Mouse (Mus musculus) embryonic facial prominence, embryonic 14.5 days (tissue): ENCODE results near the gene Celf3. TPM values are rescaled to one million over a fixed set of nuclear protein-coding genes. Genes with fewer than 3 reads are reported as not detected.

ENCODE experiments used
- ATAC-seq: fragments of 200-750 bp; cut with Nextera tagmentation; 2 replicates; pipeline ENCODE4 v1.8.0; 2017; ENCODE audit warnings: low read depth, moderate number of reproducible peaks, moderate TSS enrichment
- DNase-seq: peaks from one replicate; pipeline ENCODE4 v3.0.0-alpha.2; 2015; ENCODE audit warnings: low spot score
- H3K27ac ChIP-seq: fragments of 300-500 bp; sonication (generic); replicated peaks from 2 replicates; pipeline ENCODE4 v1.5.1; 2014; ENCODE audit warnings: low read depth, mild to moderate bottlenecking, low read length, moderate library complexity
- H3K27me3 ChIP-seq: fragments of 300-500 bp; sonication (generic); replicated peaks from 2 replicates; pipeline ENCODE4 v1.6.1; 2014; ENCODE audit warnings: low read length; ENCODE audit not compliant: control insufficient read depth, insufficient read depth
- H3K36me3 ChIP-seq: fragments of 300-500 bp; sonication (generic); 2 replicates; pipeline ENCODE4 v1.6.1; 2014; ENCODE audit warnings: low read length, mixed read lengths; ENCODE audit not compliant: control insufficient read depth, insufficient read depth
- H3K4me1 ChIP-seq: fragments of 300-500 bp; sonication (generic); 2 replicates; pipeline ENCODE4 v1.6.1; 2014; ENCODE audit warnings: antibody characterized with exemption, low read length; ENCODE audit not compliant: control insufficient read depth, insufficient read depth
- H3K4me2 ChIP-seq: fragments of 300-500 bp; sonication (generic); 2 replicates; pipeline ENCODE4 v1.6.1; 2014; ENCODE audit warnings: low read depth, mild to moderate bottlenecking, low read length, moderate library complexity, mixed read lengths
- H3K4me3 ChIP-seq: fragments of 300-500 bp; sonication (generic); 2 replicates; pipeline ENCODE4 v1.5.1; 2014; ENCODE audit warnings: low read depth, mild to moderate bottlenecking, low read length
- H3K9ac ChIP-seq: fragments of 300-500 bp; sonication (generic); 2 replicates; pipeline ENCODE4 v1.6.1; 2014; ENCODE audit warnings: low read depth, mild to moderate bottlenecking, low read length, moderate library complexity, mixed read lengths
- H3K9me3 ChIP-seq: fragments of 300-500 bp; sonication (generic); 2 replicates; pipeline ENCODE4 v1.6.1; 2016; ENCODE audit warnings: low read length; ENCODE audit not compliant: control insufficient read depth
- WGBS: fragments of 180-500 bp; shearing (Covaris S2); extraction: QIAGEN DNeasy Blood & Tissue Kit; methylation state at CpG from one replicate; pipeline ENCODE4 v1.1.7; 2014; 5-methylcytosine and 5-hydroxymethylcytosine counted together
- polyA plus RNA-seq: library from polyadenylated mRNA; unstranded; fragments of >200 nt; fragmentation: Nextera tagmentation; extraction: Ambion mirVana; gene quantifications from 2 replicates; pipeline ENCODE4 v1.2.1, GENCODE M21; 2014

Celf3 gene
- polyA plus RNA-seq: 8.8 and 9.0 TPM in 2 replicates

- H3K9ac ChIP-seq: peak within 1 kb of the TSS; percentile 41; the same call in 1 of the 2 replicates
- peak within 1 kb of the TSS; percentile 45; the same call in 1 of the 2 replicates for H3K4me2 ChIP-seq
- peak; percentile 77 for ATAC-seq
- no peaks in the 10 kb centered on the region for H3K9me3 ChIP-seq
- WGBS: 2% methylated on average over 7 of the region's 14 CpGs
- no peaks in the 10 kb centered on the region; the same call in 1 of the 2 replicates for H3K4me1 ChIP-seq
- H3K4me3 ChIP-seq: peak within 1 kb of the TSS; percentile 4; the same call in 1 of the 2 replicates
- peaks cover 11% of the 10 kb centered on the region; the same call in 1 of the 2 replicates for H3K27me3 ChIP-seq
- H3K36me3 ChIP-seq: no peaks in the 10 kb centered on the region
- H3K27ac ChIP-seq: no peak within 1 kb of the TSS
- peak; percentile 74 for DNase-seq
Observed at GRCm38 (mm10) chr3:94477981-94478422, at the start of gene Celf3. Gene Celf3, plus strand, starts transcription at chr3:94478295.

GRCm38 (mm10) chr3:94430980-94431379 lies 47.1 kb upstream of the Celf3 start:
- H3K9me3 ChIP-seq: no peaks in the 10 kb centered on the region
- no peak overlapping the region for H3K4me2 ChIP-seq
- no peaks in the 10 kb centered on the region for H3K36me3 ChIP-seq
- H3K27ac ChIP-seq: no peak overlapping the region
- ATAC-seq (no peak), DNase-seq (no peak)
- no peak overlapping the region for H3K9ac ChIP-seq
- no peak overlapping the region for H3K4me3 ChIP-seq
- WGBS: 66% methylated on average over 2 of the region's 2 CpGs
- H3K4me1 ChIP-seq: no peaks in the 10 kb centered on the region
- H3K27me3 ChIP-seq: no peaks in the 10 kb centered on the region

- no peak for ATAC-seq
- no peaks in the 10 kb centered on the region for H3K4me1 ChIP-seq
- H3K27me3 ChIP-seq: no peaks in the 10 kb centered on the region
- H3K27ac ChIP-seq: no peak overlapping the region
- no peak overlapping the region for H3K9ac ChIP-seq
- no peaks in the 10 kb centered on the region for H3K9me3 ChIP-seq
- no peak overlapping the region for H3K4me3 ChIP-seq
- H3K4me2 ChIP-seq: no peak overlapping the region
- H3K36me3 ChIP-seq: no peaks in the 10 kb centered on the region
- WGBS: 91% methylated on average over 2 of the region's 2 CpGs
- no peak for DNase-seq
Observed at GRCm38 (mm10) chr3:94434305-94434704, 43.8 kb upstream of the Celf3 start.

GRCm38 (mm10) chr3:94436420-94436819 lies 41.7 kb upstream of the Celf3 start:
- ATAC-seq (no peak), DNase-seq (no peak)
- Histone ChIP-seq H3K27me3 (no peaks in the 10 kb centered on the region), H3K36me3 (no peaks in the 10 kb centered on the region), H3K4me2 (no peak overlapping the region), H3K9ac (no peak overlapping the region), H3K9me3 (no peaks in the 10 kb centered on the region), H3K4me1 (no peaks in the 10 kb centered on the region), H3K4me3 (no peak overlapping the region), H3K27ac (no peak overlapping the region)
- 82% methylated on average over 9 of the region's 9 CpGs for WGBS

- H3K27ac ChIP-seq: no peak overlapping the region
- no peak overlapping the region for H3K4me3 ChIP-seq
- no peaks in the 10 kb centered on the region for H3K9me3 ChIP-seq
- H3K4me1 ChIP-seq: 0 out of 2 replicates have a peak, but pooled peaks cover 4% of the 10 kb centered on the region
- ATAC-seq: no peak
- H3K36me3 ChIP-seq: peaks cover 11% of the 10 kb centered on the region; the same call in 1 of the 2 replicates
- no peak overlapping the region for H3K9ac ChIP-seq
- 37% methylated on average over 3 of the region's 3 CpGs for WGBS
- no peak for DNase-seq
- no peak overlapping the region for H3K4me2 ChIP-seq
- no peaks in the 10 kb centered on the region for H3K27me3 ChIP-seq
Observed at GRCm38 (mm10) chr3:94441182-94441581, 36.9 kb upstream of the Celf3 start.

- no peaks in the 10 kb centered on the region for H3K27me3 ChIP-seq
- peaks cover 30% of the 10 kb centered on the region for H3K36me3 ChIP-seq
- WGBS: under 1% methylated on average over 37 of the region's 39 CpGs
- peak within 1 kb of the TSS; percentile 91 for H3K4me3 ChIP-seq
- 0 out of 2 replicates have a peak, but pooled peaks cover 4% of the 10 kb centered on the region for H3K4me1 ChIP-seq
- peak; percentile 96 for DNase-seq
- H3K27ac ChIP-seq: peak within 1 kb of the TSS; percentile 50; the same call in 1 of the 2 replicates
- peak within 1 kb of the TSS; percentile 87 for H3K4me2 ChIP-seq
- H3K9ac ChIP-seq: peak within 1 kb of the TSS; percentile 81
- no peaks in the 10 kb centered on the region; the same call in 1 of the 2 replicates for H3K9me3 ChIP-seq
- peak; percentile 98 for ATAC-seq
Observed at GRCm38 (mm10) chr3:94442951-94443596, 35.0 kb upstream of the Celf3 start, which contains the start of gene Mrpl9. Gene Mrpl9, plus strand, starts transcription at chr3:94443318.

GRCm38 (mm10) chr3:94443597-94443964 lies 34.5 kb upstream of the Celf3 start, which contains the start of gene Oaz3:
Gene Oaz3, minus strand, starts transcription at chr3:94443915.
- 0% methylated on average over 21 of the region's 24 CpGs for WGBS
- Histone ChIP-seq H3K9ac (peak within 1 kb of the TSS; percentile 81), H3K27me3 (no peaks in the 10 kb centered on the region), H3K4me2 (peak within 1 kb of the TSS; percentile 87), H3K4me1 (0 out of 2 replicates have a peak, but pooled peaks cover 4% of the 10 kb centered on the region), H3K9me3 (no peaks in the 10 kb centered on the region; the same call in 1 of the 2 replicates), H3K36me3 (peaks cover 34% of the 10 kb centered on the region), H3K4me3 (peak within 1 kb of the TSS; percentile 91), H3K27ac (peak within 1 kb of the TSS; percentile 50; the same call in 1 of the 2 replicates)
- ATAC-seq (peak; percentile 7; the same call in 1 of the 2 replicates), DNase-seq (no peak)

- no peak overlapping the region for H3K4me2 ChIP-seq
- DNase-seq (no peak), ATAC-seq (no peak)
- no peaks in the 10 kb centered on the region for H3K27me3 ChIP-seq
- H3K9me3 ChIP-seq: no peaks in the 10 kb centered on the region; the same call in 1 of the 2 replicates
- H3K9ac ChIP-seq: no peak overlapping the region
- H3K36me3 ChIP-seq: peaks cover 40% of the 10 kb centered on the region
- H3K4me1 ChIP-seq: no peaks in the 10 kb centered on the region
- H3K27ac ChIP-seq: no peak overlapping the region
- H3K4me3 ChIP-seq: no peak overlapping the region
- 85% methylated on average over 2 of the region's 2 CpGs for WGBS
Observed at GRCm38 (mm10) chr3:94449377-94449776, 28.7 kb upstream of the Celf3 start.
